Mouse (Mus musculus): Measurements from ENCODE around the gene Slc16a8.

- TF ChIP-seq POLR2A (IDR thresholded peaks at IDR 0.05; ENCODE audit: extremely low read depth, insufficient read depth, low read length) = no peak
- no peak for TF ChIP-seq CTCF (IDR thresholded peaks at IDR 0.05; ENCODE audit: extremely low read depth, insufficient read depth, low read length)
These were observed 31.6 kb upstream of the Slc16a8 start for GRCm38 (mm10) chr15:79286141-79286540.

Measured in cortical plate, adult 2 months (tissue).